Mouse (Mus musculus) E14TG2a.4 (cell line): Measurements from ENCODE around the gene Gm266.

ENCODE experiments used
- CTCF ChIP-seq: conservative IDR thresholded peaks from 2 replicates; pipeline ENCODE4 v1.5.1; 2014; ENCODE audit warnings: low read length
- NANOG ChIP-seq: IDR thresholded peaks from 2 replicates; pipeline ENCODE4 v1.6.1; 2014; ENCODE audit warnings: borderline replicate concordance, low read length, mixed read lengths
- POU5F1 ChIP-seq: IDR thresholded peaks from 2 replicates; pipeline ENCODE4 v1.6.1; 2014; ENCODE audit warnings: low read length, borderline replicate concordance

DNA sequence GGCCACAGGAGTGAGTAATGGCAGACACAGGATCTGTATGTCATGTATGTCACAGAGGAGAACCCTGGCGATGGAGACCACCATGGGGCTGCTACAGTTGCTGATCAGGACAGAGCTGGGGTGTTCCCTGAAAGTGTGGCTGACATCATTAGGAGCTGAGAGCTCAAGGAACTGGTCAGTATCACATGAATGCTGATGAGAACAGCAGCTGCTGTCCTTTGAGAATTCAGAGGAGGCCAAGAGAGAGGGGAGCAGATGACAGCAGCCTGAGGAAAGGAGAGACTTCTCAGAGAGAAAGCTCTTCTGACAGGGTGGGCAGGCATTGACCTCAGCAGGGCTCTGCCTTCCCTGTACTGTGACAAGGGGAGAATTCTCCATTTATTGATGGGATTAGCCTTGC, 27.9 kb downstream of the Gm266 start:
- TF ChIP-seq NANOG (no peak), CTCF (no peak), POU5F1 (no peak)
